Mouse (Mus musculus) ES-E14 (cell line): Measurements from ENCODE around the gene Clrn3. TPM values are rescaled to one million over a fixed set of nuclear protein-coding genes. Genes with fewer than 3 reads are reported as not detected.

ENCODE experiments used
- DNase-seq: peaks from one replicate; pipeline ENCODE4 v3.0.0-alpha.2; 2013; ENCODE audit warnings: low read depth, low spot score
- H3K27ac ChIP-seq: 2 replicates; pipeline ENCODE4 v1.5.1; 2012; ENCODE audit warnings: low read depth, mild to moderate bottlenecking, low read length, moderate library complexity, mixed read lengths; ENCODE audit not compliant: poor library complexity, insufficient read depth, severe bottlenecking
- H3K36me3 ChIP-seq: 2 replicates; pipeline ENCODE4 v1.6.1; 2012; ENCODE audit warnings: mild to moderate bottlenecking, low read length, moderate library complexity, mixed read lengths; ENCODE audit not compliant: control insufficient read depth, poor library complexity, insufficient read depth, severe bottlenecking
- H3K4me1 ChIP-seq, 2 experiments: fragments of 150-350 bp in 1 of 2; sonication (generic) in 1 of 2; 2 replicates each; pipeline ENCODE4 v1.6.1; 2012; ENCODE audit warnings: low read length in 2 of 2, mild to moderate bottlenecking in 1 of 2, mixed read lengths in 1 of 2; ENCODE audit not compliant: control insufficient read depth in 2 of 2, insufficient read depth in 2 of 2, poor library complexity in 1 of 2
- H3K4me3 ChIP-seq, 2 experiments: fragments of 150-350 bp in 1 of 2; sonication (generic) in 1 of 2; 2 replicates each; pipeline ENCODE4 v1.5.1; 2012; ENCODE audit warnings: low read length in 2 of 2, low read depth in 1 of 2, mild to moderate bottlenecking in 1 of 2, mixed read lengths in 1 of 2; ENCODE audit not compliant: insufficient read depth in 1 of 2, poor library complexity in 1 of 2, severe bottlenecking in 1 of 2
- H3K9ac ChIP-seq: 2 replicates; pipeline ENCODE4 v1.6.1; 2012; ENCODE audit warnings: low read depth, mild to moderate bottlenecking, low read length, mixed read lengths; ENCODE audit not compliant: poor library complexity, insufficient read depth, severe bottlenecking
- H3K9me3 ChIP-seq: fragments of 150-350 bp; sonication (generic); 2 replicates; pipeline ENCODE4 v1.6.1; 2012; ENCODE audit warnings: low read depth, mild to moderate bottlenecking, low read length; ENCODE audit not compliant: control insufficient read depth, insufficient read depth
- CHD2 ChIP-seq: IDR thresholded peaks from 2 replicates; pipeline ENCODE4 v1.6.1; 2014; ENCODE audit warnings: mild to moderate bottlenecking, low read depth, low read length, inconsistent platforms
- HCFC1 ChIP-seq: IDR thresholded peaks from 2 replicates; pipeline ENCODE4 v1.6.1; 2012; ENCODE audit warnings: low read length, inconsistent platforms, borderline replicate concordance; ENCODE audit not compliant: insufficient read depth
- MAFK ChIP-seq: IDR thresholded peaks from 2 replicates; pipeline ENCODE4 v1.6.1; 2014; ENCODE audit warnings: mild to moderate bottlenecking, low read depth, low read length, inconsistent platforms; ENCODE audit not compliant: insufficient read depth
- ZC3H11A ChIP-seq: IDR thresholded peaks from 2 replicates; pipeline ENCODE4 v1.6.1; 2012; ENCODE audit warnings: low read depth, mild to moderate bottlenecking, inconsistent platforms, low read length, borderline replicate concordance
- ZNF384 ChIP-seq: IDR thresholded peaks from 2 replicates; pipeline ENCODE4 v1.6.1; 2012; ENCODE audit warnings: low read depth, low read length, inconsistent platforms
- in situ Hi-C, 2 experiments: fragments of 600-800 bp; cut with MboI; formaldehyde crosslinking; loops; one replicate each; pipeline ENCODE4 v1.15.1; 2025; ENCODE audit warnings: low sequenced_read_pairs in 2 of 2, inconsistent platforms in 1 of 2; ENCODE audit not compliant: unreplicated experiment in 2 of 2
- total RNA-seq: library from RNA; depleted of rRNA; stranded (reverse); fragments of 300-350 nt; gene quantifications from 2 replicates; pipeline ENCODE4 v1.2.3, GENCODE M21; 2012; rRNA removed

Gene Clrn3
- total RNA-seq, 1 experiment = not detected

GRCm38 (mm10) chr7:135470319-135470718 is 58.1 kb downstream of the Clrn3 start:
- Histone ChIP-seq H3K27ac (no peak overlapping the region), H3K4me3 (no peak overlapping the region), H3K9me3 (no peaks in the 10 kb centered on the region), H3K36me3 (no peaks in the 10 kb centered on the region), H3K9ac (no peak overlapping the region), H3K4me1 (no peaks in the 10 kb centered on the region)
- DNase-seq = no peak
- in situ Hi-C loops = no loop called here
- TF ChIP-seq CHD2 (no peak), ZNF384 (no peak), ZC3H11A (no peak), MAFK (no peak), HCFC1 (no peak)

- in situ Hi-C loops = no loop called here
- H3K4me1 ChIP-seq = no peaks in the 10 kb centered on the region
- no peak for DNase-seq
Measured at GRCm38 (mm10) chr7:135468631-135469030, 59.8 kb downstream of the Clrn3 start.

GRCm38 (mm10) chr7:135465293-135465692 is 63.2 kb downstream of the Clrn3 start:
- no peak overlapping the region for H3K4me3 ChIP-seq
- H3K4me1 ChIP-seq = no peaks in the 10 kb centered on the region
- in situ Hi-C loops = no loop called here
- no peak for TF ChIP-seq ZNF384
- no peak for TF ChIP-seq MAFK
- no peak for TF ChIP-seq ZC3H11A
- no peak for DNase-seq
- H3K27ac ChIP-seq = no peak overlapping the region
- no peak overlapping the region for H3K9ac ChIP-seq
- no peaks in the 10 kb centered on the region for H3K36me3 ChIP-seq
- H3K9me3 ChIP-seq = no peaks in the 10 kb centered on the region

More at GRCm38 (mm10) chr7:135468631-135469030, 59.8 kb downstream of the Clrn3 start:
- Histone ChIP-seq H3K9ac (no peak overlapping the region), H3K4me3 (no peak overlapping the region), H3K36me3 (no peaks in the 10 kb centered on the region), H3K9me3 (no peaks in the 10 kb centered on the region), H3K27ac (no peak overlapping the region)
- TF ChIP-seq MAFK = no peak
- no peak for TF ChIP-seq ZC3H11A
- TF ChIP-seq CHD2 = no peak
- TF ChIP-seq HCFC1 = no peak
- no peak for TF ChIP-seq ZNF384

- Histone ChIP-seq H3K36me3 (no peaks in the 10 kb centered on the region), H3K9me3 (no peaks in the 10 kb centered on the region), H3K9ac (no peak overlapping the region), H3K27ac (no peak overlapping the region), H3K4me1 (no peaks in the 10 kb centered on the region), H3K4me3 (no peak overlapping the region)
- no peak for DNase-seq
- TF ChIP-seq ZNF384 (no peak), MAFK (no peak), ZC3H11A (no peak), HCFC1 (no peak), CHD2 (no peak)
- in situ Hi-C loops = no loop called here
Measured at GRCm38 (mm10) chr7:135464689-135465259, 63.7 kb downstream of the Clrn3 start.

Other genes starting within 250 kb of the Clrn3 start
- not detected in 2 replicates for gene Foxi2, start 118.3 kb downstream of the Clrn3 start, total RNA-seq
- gene Ptpre, start 8.8 kb upstream of the Clrn3 start, total RNA-seq = 1.1 and 1.3 TPM in 2 replicates
- 91.5 and 96.9 TPM in 2 replicates for gene Mki67, start 187.7 kb upstream of the Clrn3 start, total RNA-seq